Comparison of ENCODE assay signal across 19 mouse cellular contexts in genomic region chr9:103628861-103629469, GRCm38 (mm10).
DNase-seq lines count a peak whose midpoint lies in the region; ATAC-seq lines count a peak whose summit lies in the region.
"Had no signal": no experiment of that assay in that cellular context is flagged by ENCODE, and none has a peak within 500 bp of the region (broad histone marks: within the 10 kb centered on the region; RNA-seq: fewer than 3 reads in every experiment).

No protein-coding gene starts in this region.

- 36% methylated on average over 9 of the region's 9 CpGs for WGBS in embryonic facial prominence, embryonic 14.5 days
- WGBS in embryonic facial prominence, embryonic 10.5 days, result 37% methylated on average over 9 of the region's 9 CpGs
- 52% methylated on average over 9 of the region's 9 CpGs for WGBS in heart, embryonic 14.5 days
- WGBS in neural tube, embryonic 13.5 days, result 14% methylated on average over 9 of the region's 9 CpGs
- 12% methylated on average over 9 of the region's 9 CpGs for WGBS in neural tube, embryonic 15.5 days

- H3K36me3 ChIP-seq in embryonic facial prominence, embryonic 14.5 days (ENCODE audit: control insufficient read depth, insufficient read depth, low read length), result no peaks in the 10 kb centered on the region
- H3K36me3 ChIP-seq in embryonic facial prominence, embryonic 10.5 days (replicated peaks), result no peaks in the 10 kb centered on the region
- no peaks in the 10 kb centered on the region for H3K36me3 ChIP-seq in heart, embryonic 14.5 days (ENCODE audit: control insufficient read depth, insufficient read depth, low read length)
- no peaks in the 10 kb centered on the region for H3K36me3 ChIP-seq in neural tube, embryonic 13.5 days
- no peaks in the 10 kb centered on the region for H3K36me3 ChIP-seq in neural tube, embryonic 15.5 days
- H3K36me3 ChIP-seq: limb, embryonic 15.5 days had no signal

- DNase-seq in embryonic facial prominence, embryonic 14.5 days (ENCODE audit: low spot score), result peak; percentile 24
- DNase-seq in embryonic facial prominence, embryonic 10.5 days (ENCODE audit: low spot score), result no peak
- DNase-seq in heart, postnatal 4 days, result no peak
- DNase-seq in thymus, postnatal 4 days, result no peak
- DNase-seq: cerebellum, adult 11 months; gastrocnemius, postnatal 14 days; heart, postnatal 36 days; kidney, adult 11 months; kidney, postnatal 36 days; right cerebral cortex, postnatal 14 days; thymus, postnatal 14 days had no signal

- no peaks in the 10 kb centered on the region for H3K4me1 ChIP-seq in embryonic facial prominence, embryonic 14.5 days (ENCODE audit: control insufficient read depth, insufficient read depth, low read length)
- peaks cover 6% of the 10 kb centered on the region for H3K4me1 ChIP-seq in embryonic facial prominence, embryonic 10.5 days
- H3K4me1 ChIP-seq in heart, embryonic 14.5 days (ENCODE audit: control insufficient read depth in 2 of 2, insufficient read depth in 2 of 2, low read length in 2 of 2), result peaks cover 11 to 23% of the 10 kb centered on the region in 2 experiments
- H3K4me1 ChIP-seq in neural tube, embryonic 13.5 days (replicated peaks), result peaks cover 17% of the 10 kb centered on the region
- peaks cover 20% of the 10 kb centered on the region for H3K4me1 ChIP-seq in neural tube, embryonic 15.5 days
- H3K4me1 ChIP-seq: limb, embryonic 15.5 days had no signal

- no peak overlapping the region for H3K27ac ChIP-seq in embryonic facial prominence, embryonic 14.5 days (replicated peaks; ENCODE audit: low read depth, low read length)
- H3K27ac ChIP-seq in embryonic facial prominence, embryonic 10.5 days (replicated peaks), result no peak overlapping the region
- peak overlapping the region; percentile 2 to 12; a peak in 2 of 4 replicates for H3K27ac ChIP-seq in heart, embryonic 14.5 days (replicated peaks in 1 of 2; ENCODE audit: control insufficient read depth in 1 of 2, insufficient read depth in 1 of 2, low read depth in 2 of 2, low read length in 2 of 2)
- H3K27ac ChIP-seq in neural tube, embryonic 13.5 days (replicated peaks), result peak overlapping the region; percentile 64; the same call in 1 of the 2 replicates
- no peak overlapping the region; the same call in 1 of the 2 replicates for H3K27ac ChIP-seq in neural tube, embryonic 15.5 days (replicated peaks)
- H3K27ac ChIP-seq: limb, embryonic 15.5 days; macrophage; stomach, postnatal 0 days had no signal

- no peak; the same call in 1 of the 2 replicates for ATAC-seq in embryonic facial prominence, embryonic 14.5 days (ENCODE audit: low read depth)
- ATAC-seq in heart, embryonic 14.5 days (ENCODE audit: insufficient number of reproducible peaks, insufficient read depth, low FRiP score, low read depth), result no peak
- ATAC-seq in neural tube, embryonic 13.5 days (ENCODE audit: low read depth), result no peak
- ATAC-seq in neural tube, embryonic 15.5 days (ENCODE audit: low FRiP score), result no peak
- ATAC-seq in CD4-positive, CD25-positive, alpha-beta regulatory T cell, adult 4 months, result no peak

- no peaks in the 10 kb centered on the region for H3K27me3 ChIP-seq in embryonic facial prominence, embryonic 14.5 days (replicated peaks; ENCODE audit: control insufficient read depth, insufficient read depth, low read length)
- 0 out of 2 replicates have a peak, but pooled peaks cover 4% of the 10 kb centered on the region for H3K27me3 ChIP-seq in embryonic facial prominence, embryonic 10.5 days (replicated peaks; ENCODE audit: low read depth, poor library complexity, severe bottlenecking)
- no peaks in the 10 kb centered on the region for H3K27me3 ChIP-seq in heart, embryonic 14.5 days (ENCODE audit: control insufficient read depth, insufficient read depth, low read length)
- H3K27me3 ChIP-seq in neural tube, embryonic 13.5 days, result no peaks in the 10 kb centered on the region
- H3K27me3 ChIP-seq in neural tube, embryonic 15.5 days (replicated peaks), result no peaks in the 10 kb centered on the region; the same call in 1 of the 2 replicates
- H3K27me3 ChIP-seq: limb, embryonic 15.5 days had no signal

- H3K9ac ChIP-seq in embryonic facial prominence, embryonic 14.5 days (ENCODE audit: low read depth, low read length), result no peak overlapping the region
- H3K9ac ChIP-seq in heart, embryonic 14.5 days (ENCODE audit: low read length), result no peak overlapping the region
- no peak overlapping the region for H3K9ac ChIP-seq in neural tube, embryonic 13.5 days
- H3K9ac ChIP-seq in neural tube, embryonic 15.5 days (replicated peaks), result no peak overlapping the region
- H3K9ac ChIP-seq: limb, embryonic 15.5 days; lung, embryonic 14.5 days had no signal

- H3K9me3 ChIP-seq in embryonic facial prominence, embryonic 14.5 days (ENCODE audit: control insufficient read depth, low read length), result no peaks in the 10 kb centered on the region
- no peaks in the 10 kb centered on the region for H3K9me3 ChIP-seq in embryonic facial prominence, embryonic 10.5 days
- no peaks in the 10 kb centered on the region for H3K9me3 ChIP-seq in heart, embryonic 14.5 days (ENCODE audit: control insufficient read depth, low read length)
- no peaks in the 10 kb centered on the region for H3K9me3 ChIP-seq in neural tube, embryonic 13.5 days
- no peaks in the 10 kb centered on the region for H3K9me3 ChIP-seq in neural tube, embryonic 15.5 days (replicated peaks)
- H3K9me3 ChIP-seq: limb, embryonic 15.5 days had no signal

- no peak overlapping the region for H3K4me2 ChIP-seq in embryonic facial prominence, embryonic 14.5 days (ENCODE audit: low read depth, low read length)
- no peak overlapping the region for H3K4me2 ChIP-seq in heart, embryonic 14.5 days (ENCODE audit: low read length)
- H3K4me2 ChIP-seq in neural tube, embryonic 13.5 days, result no peak overlapping the region
- no peak overlapping the region for H3K4me2 ChIP-seq in neural tube, embryonic 15.5 days
- H3K4me2 ChIP-seq: limb, embryonic 15.5 days; lung, embryonic 14.5 days had no signal

- H3K4me3 ChIP-seq in embryonic facial prominence, embryonic 14.5 days (ENCODE audit: low read depth, low read length), result no peak overlapping the region
- no peak overlapping the region for H3K4me3 ChIP-seq in embryonic facial prominence, embryonic 10.5 days
- no peak overlapping the region for H3K4me3 ChIP-seq in heart, embryonic 14.5 days (ENCODE audit: control insufficient read depth in 1 of 2, insufficient read depth in 1 of 2, low read depth in 1 of 2, low read length in 2 of 2)
- no peak overlapping the region for H3K4me3 ChIP-seq in neural tube, embryonic 13.5 days
- no peak overlapping the region for H3K4me3 ChIP-seq in neural tube, embryonic 15.5 days (replicated peaks)
- H3K4me3 ChIP-seq: limb, embryonic 15.5 days had no signal

Comparison
In these comparisons a context has a peak if more than half of its experiments do, and no peak if none do; other contexts are left out.
1. H3K27ac ChIP-seq: peak in heart, embryonic 14.5 days (2 of 2) and neural tube, embryonic 13.5 days (single experiment); none in embryonic facial prominence, embryonic 14.5 days (single experiment), embryonic facial prominence, embryonic 10.5 days (single experiment) and neural tube, embryonic 15.5 days (single experiment).